Mouse (Mus musculus): ENCODE data around the gene Wbp1l. TPM values are rescaled to one million over a fixed set of nuclear protein-coding genes. Genes with fewer than 3 reads are reported as not detected.
A peak's percentile ranks its signal among the peaks of the same experiment; 100 is the strongest.

The Wbp1l gene
- polyA plus RNA-seq, 1 experiment, result 16.9 TPM

DNA sequence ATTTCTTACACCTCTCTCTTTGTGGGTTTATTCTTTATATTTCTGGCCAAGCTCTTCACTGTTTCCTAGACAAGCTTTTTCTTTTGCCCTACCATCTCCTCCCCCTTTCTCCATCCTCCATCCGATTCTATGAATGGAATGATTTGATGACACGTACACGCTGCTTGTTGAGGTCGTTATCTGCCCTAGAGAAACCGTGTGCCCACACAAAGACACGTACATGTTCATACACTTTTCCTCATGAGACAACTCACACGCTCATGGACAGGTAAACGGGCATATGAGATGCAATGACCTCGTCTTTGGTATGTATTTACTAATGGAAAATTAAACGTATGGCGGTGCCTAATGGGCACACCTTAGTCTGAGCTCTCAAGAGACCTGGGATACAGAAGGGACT lies 91.5 kb downstream of the Wbp1l start:
- Histone ChIP-seq H3K27ac (ENCODE audit: control insufficient read depth, insufficient read depth, low read depth, low read length) (peak overlapping the region; percentile 97; the same call in 1 of the 2 replicates), H3K27me3 (ENCODE audit: control insufficient read depth, insufficient read depth, low read length) (no peaks in the 10 kb centered on the region), H3K36me3 (ENCODE audit: control insufficient read depth, insufficient read depth, low read length) (no peaks in the 10 kb centered on the region), H3K4me1 (ENCODE audit: control insufficient read depth, insufficient read depth, low read length) (peaks cover 5% of the 10 kb centered on the region; the same call in 1 of the 2 replicates), H3K4me3 (ENCODE audit: control insufficient read depth, low read depth, low read length) (peak overlapping the region; percentile 97)
- TF ChIP-seq CTCF (IDR thresholded peaks at IDR 0.05; ENCODE audit: control insufficient read depth, insufficient read depth, insufficient replicate concordance, low read depth, low read length), result no peak
- TF ChIP-seq POLR2A (IDR thresholded peaks at IDR 0.05; ENCODE audit: control insufficient read depth, low read depth, low read length), result no peak

DNA sequence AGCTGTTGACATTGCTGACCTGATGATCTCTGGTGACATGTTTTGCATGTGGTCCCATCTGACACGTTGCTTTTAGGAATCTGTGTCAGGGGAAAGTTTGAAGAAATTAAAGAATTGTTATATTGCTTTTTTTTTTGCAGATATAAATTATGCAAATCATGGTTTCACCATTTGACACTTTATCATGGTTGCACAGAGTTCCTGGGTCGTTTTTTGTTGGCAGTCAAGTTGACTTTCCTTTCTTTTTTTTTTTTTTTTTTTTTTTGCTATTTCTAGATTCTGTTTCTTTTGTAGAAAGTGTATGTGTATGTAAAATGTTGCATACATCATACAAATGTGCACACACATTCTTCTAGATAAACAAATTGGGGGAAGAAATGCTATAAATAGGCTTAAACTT lies 92.2 kb downstream of the Wbp1l start:
- no peak for TF ChIP-seq CTCF (IDR thresholded peaks at IDR 0.05; ENCODE audit: control insufficient read depth, insufficient read depth, insufficient replicate concordance, low read depth, low read length)
- no peak for TF ChIP-seq POLR2A (IDR thresholded peaks at IDR 0.05; ENCODE audit: control insufficient read depth, low read depth, low read length)

DNA sequence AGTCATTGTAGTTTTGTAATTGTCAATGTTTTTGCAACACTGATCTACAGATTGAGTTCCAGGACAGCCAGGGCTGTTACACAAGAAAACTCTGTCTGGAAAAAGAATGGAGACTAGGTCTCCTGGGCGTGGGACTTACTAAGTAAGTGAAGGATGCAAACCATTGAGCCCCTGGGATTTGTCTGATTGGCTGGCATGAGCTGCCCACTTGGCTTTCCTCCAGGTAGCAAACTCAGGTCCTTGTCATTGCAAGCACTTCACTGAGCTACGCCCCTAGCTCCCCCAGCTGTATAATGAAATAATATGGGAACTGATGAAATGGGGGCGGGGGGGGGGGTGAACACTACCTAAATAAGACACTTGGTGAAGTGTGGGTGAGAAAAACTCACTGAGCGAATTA lies 94.3 kb downstream of the Wbp1l start:
- Histone ChIP-seq H3K4me3 (ENCODE audit: control insufficient read depth, low read depth, low read length) (no peak overlapping the region), H3K27ac (ENCODE audit: control insufficient read depth, insufficient read depth, low read depth, low read length) (no peak overlapping the region), H3K36me3 (ENCODE audit: control insufficient read depth, insufficient read depth, low read length) (no peaks in the 10 kb centered on the region), H3K4me1 (ENCODE audit: control insufficient read depth, insufficient read depth, low read length) (peaks cover 8% of the 10 kb centered on the region), H3K27me3 (ENCODE audit: control insufficient read depth, insufficient read depth, low read length) (no peaks in the 10 kb centered on the region)
- TF ChIP-seq CTCF (IDR thresholded peaks at IDR 0.05; ENCODE audit: control insufficient read depth, insufficient read depth, insufficient replicate concordance, low read depth, low read length) (no peak), POLR2A (IDR thresholded peaks at IDR 0.05; ENCODE audit: control insufficient read depth, low read depth, low read length) (no peak)

More for the DNA sequence above, 92.2 kb downstream of the Wbp1l start:
- peaks cover 5% of the 10 kb centered on the region; the same call in 1 of the 2 replicates for H3K4me1 ChIP-seq (ENCODE audit: control insufficient read depth, insufficient read depth, low read length)
- no peak overlapping the region; the same call in 1 of the 2 replicates for H3K4me3 ChIP-seq (ENCODE audit: control insufficient read depth, low read depth, low read length)
- no peak overlapping the region for H3K27ac ChIP-seq (ENCODE audit: control insufficient read depth, insufficient read depth, low read depth, low read length)
- H3K27me3 ChIP-seq (ENCODE audit: control insufficient read depth, insufficient read depth, low read length), result no peaks in the 10 kb centered on the region
- H3K36me3 ChIP-seq (ENCODE audit: control insufficient read depth, insufficient read depth, low read length), result no peaks in the 10 kb centered on the region

DNA sequence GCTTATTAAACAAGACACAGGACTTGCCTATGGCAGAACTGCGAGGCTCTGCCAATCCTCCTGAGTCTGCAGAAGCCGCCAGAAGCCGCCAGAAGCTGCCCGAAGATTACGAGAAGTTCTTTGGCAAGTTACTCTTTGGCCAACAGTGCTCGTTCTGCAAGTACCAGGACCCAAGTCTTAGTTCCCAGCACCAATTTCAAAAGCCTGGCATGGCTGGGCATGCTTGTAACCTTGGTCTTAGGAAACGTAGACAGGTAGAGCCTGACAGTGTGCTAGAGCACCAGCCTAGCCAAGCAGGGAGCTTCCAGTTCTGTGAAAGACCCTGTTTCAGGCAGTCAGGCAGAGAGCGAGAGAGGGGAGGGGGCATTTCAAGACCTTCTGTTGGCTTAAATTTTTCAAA lies 97.6 kb downstream of the Wbp1l start:
- TF ChIP-seq CTCF (IDR thresholded peaks at IDR 0.05; ENCODE audit: control insufficient read depth, insufficient read depth, insufficient replicate concordance, low read depth, low read length) (no peak), POLR2A (IDR thresholded peaks at IDR 0.05; ENCODE audit: control insufficient read depth, low read depth, low read length) (no peak)
- H3K36me3 ChIP-seq (ENCODE audit: control insufficient read depth, insufficient read depth, low read length), result peaks cover 1% of the 10 kb centered on the region; the same call in 1 of the 2 replicates
- H3K27ac ChIP-seq (ENCODE audit: control insufficient read depth, insufficient read depth, low read depth, low read length), result no peak overlapping the region
- H3K4me1 ChIP-seq (ENCODE audit: control insufficient read depth, insufficient read depth, low read length), result peaks cover 11% of the 10 kb centered on the region
- H3K4me3 ChIP-seq (ENCODE audit: control insufficient read depth, low read depth, low read length), result no peak overlapping the region
- no peaks in the 10 kb centered on the region for H3K27me3 ChIP-seq (ENCODE audit: control insufficient read depth, insufficient read depth, low read length)

- H3K4me3 ChIP-seq (ENCODE audit: control insufficient read depth, low read depth, low read length), result no peak overlapping the region
- no peak overlapping the region for H3K27ac ChIP-seq (ENCODE audit: control insufficient read depth, insufficient read depth, low read depth, low read length)
- peaks cover 11% of the 10 kb centered on the region for H3K4me1 ChIP-seq (ENCODE audit: control insufficient read depth, insufficient read depth, low read length)
- TF ChIP-seq CTCF (IDR thresholded peaks at IDR 0.05; ENCODE audit: control insufficient read depth, insufficient read depth, insufficient replicate concordance, low read depth, low read length), result no peak
- no peaks in the 10 kb centered on the region for H3K27me3 ChIP-seq (ENCODE audit: control insufficient read depth, insufficient read depth, low read length)
- H3K36me3 ChIP-seq (ENCODE audit: control insufficient read depth, insufficient read depth, low read length), result peaks cover 1% of the 10 kb centered on the region; the same call in 1 of the 2 replicates
These were observed 98.1 kb downstream of the Wbp1l start for GRCm38 (mm10) chr19:46696943-46697342.

GRCm38 (mm10) chr19:46697840-46698517 lies 99.1 kb downstream of the Wbp1l start:
- Histone ChIP-seq H3K4me3 (ENCODE audit: control insufficient read depth, low read depth, low read length) (no peak overlapping the region), H3K27me3 (ENCODE audit: control insufficient read depth, insufficient read depth, low read length) (no peaks in the 10 kb centered on the region), H3K4me1 (ENCODE audit: control insufficient read depth, insufficient read depth, low read length) (peaks cover 11% of the 10 kb centered on the region), H3K36me3 (ENCODE audit: control insufficient read depth, insufficient read depth, low read length) (peaks cover 1% of the 10 kb centered on the region; the same call in 1 of the 2 replicates), H3K27ac (ENCODE audit: control insufficient read depth, insufficient read depth, low read depth, low read length) (no peak overlapping the region)
- TF ChIP-seq POLR2A (IDR thresholded peaks at IDR 0.05; ENCODE audit: control insufficient read depth, low read depth, low read length) (no peak), CTCF (IDR thresholded peaks at IDR 0.05; ENCODE audit: control insufficient read depth, insufficient read depth, insufficient replicate concordance, low read depth, low read length) (no peak)

DNA sequence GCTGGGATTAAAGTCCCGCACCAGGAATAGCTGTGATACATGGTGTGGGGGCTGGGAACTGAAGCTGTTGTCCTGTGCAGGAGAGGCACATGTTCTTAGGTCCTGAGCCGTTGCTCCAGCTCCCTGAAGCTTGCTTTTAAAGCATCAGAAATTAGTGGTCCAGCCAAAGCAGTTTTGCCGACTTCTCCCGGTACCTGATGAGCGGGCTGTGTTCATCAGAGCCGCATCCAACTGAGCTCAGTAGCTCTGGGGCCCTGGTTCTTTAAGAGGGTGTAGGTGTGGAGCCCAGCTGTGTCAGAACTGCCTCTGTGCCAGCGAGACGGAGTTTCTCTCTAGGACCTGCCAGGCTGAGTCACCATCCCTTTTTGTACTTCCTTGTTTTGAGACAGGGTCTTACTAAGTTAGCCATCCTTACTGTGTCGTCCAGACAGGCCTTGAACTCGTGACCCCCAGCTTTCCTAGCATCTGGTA lies 100.2 kb downstream of the Wbp1l start:
- TF ChIP-seq POLR2A (IDR thresholded peaks at IDR 0.05; ENCODE audit: control insufficient read depth, low read depth, low read length), result no peak
- no peak for TF ChIP-seq CTCF (IDR thresholded peaks at IDR 0.05; ENCODE audit: control insufficient read depth, insufficient read depth, insufficient replicate concordance, low read depth, low read length)
- Histone ChIP-seq H3K27me3 (ENCODE audit: control insufficient read depth, insufficient read depth, low read length) (no peaks in the 10 kb centered on the region), H3K27ac (ENCODE audit: control insufficient read depth, insufficient read depth, low read depth, low read length) (no peak overlapping the region), H3K36me3 (ENCODE audit: control insufficient read depth, insufficient read depth, low read length) (peaks cover 1% of the 10 kb centered on the region; the same call in 1 of the 2 replicates), H3K4me3 (ENCODE audit: control insufficient read depth, low read depth, low read length) (no peak overlapping the region), H3K4me1 (ENCODE audit: control insufficient read depth, insufficient read depth, low read length) (peaks cover 11% of the 10 kb centered on the region)
